Mouse (Mus musculus) forebrain, embryonic 10.5 days (tissue): ENCODE data around the gene Huwe1. TPM values are rescaled to one million over a fixed set of nuclear protein-coding genes. Genes with fewer than 3 reads are reported as not detected.

Source experiments
- DNase-seq: peaks from one replicate; pipeline ENCODE4 v3.0.0-alpha.2; 2017; ENCODE audit warnings: low spot score; ENCODE audit errors: extremely low spot score
- H3K27ac ChIP-seq: fragments of 300-500 bp; sonication (generic); 2 replicates; pipeline ENCODE4 v1.5.1; 2016; ENCODE audit warnings: mild to moderate bottlenecking
- H3K27me3 ChIP-seq: fragments of 300-500 bp; sonication (generic); 2 replicates; pipeline ENCODE4 v1.6.1; 2016; ENCODE audit warnings: mild to moderate bottlenecking; ENCODE audit not compliant: poor library complexity, severe bottlenecking
- H3K36me3 ChIP-seq: fragments of 300-500 bp; sonication (generic); replicated peaks from 2 replicates; pipeline ENCODE4 v1.6.1; 2016; ENCODE audit warnings: mild to moderate bottlenecking, moderate library complexity
- H3K4me1 ChIP-seq: fragments of 300-500 bp; sonication (generic); 2 replicates; pipeline ENCODE4 v1.6.1; 2016
- H3K4me3 ChIP-seq: fragments of 300-500 bp; sonication (generic); 2 replicates; pipeline ENCODE4 v1.5.1; 2016; ENCODE audit warnings: mild to moderate bottlenecking, moderate library complexity
- H3K9me3 ChIP-seq: fragments of 300-500 bp; sonication (generic); 2 replicates; pipeline ENCODE4 v1.6.1; 2016; ENCODE audit warnings: mild to moderate bottlenecking, moderate library complexity
- WGBS: fragments of 180-500 bp; shearing (Covaris S2); methylation state at CpG from one replicate; pipeline ENCODE4 v1.1.7; 2016; 5-methylcytosine and 5-hydroxymethylcytosine counted together
- polyA plus RNA-seq: library from polyadenylated mRNA; unstranded; fragments of >200 nt; fragmentation: Nextera tagmentation; extraction: Ambion mirVana; gene quantifications from 2 replicates; pipeline ENCODE4 v1.2.1, GENCODE M21; 2016

Gene Huwe1
- polyA plus RNA-seq, 1 experiment from 2014 or later = 61.4 TPM

- no peak overlapping the region for H3K27ac ChIP-seq
- peaks cover 57% of the 10 kb centered on the region for H3K27me3 ChIP-seq
- no peak for DNase-seq
- H3K4me3 ChIP-seq = no peak overlapping the region
- no peaks in the 10 kb centered on the region for H3K9me3 ChIP-seq
- H3K36me3 ChIP-seq = peaks cover 23% of the 10 kb centered on the region
- 92% methylated on average over 1 of the region's 1 CpGs for WGBS
- no peaks in the 10 kb centered on the region for H3K4me1 ChIP-seq
Observed at GRCm38 (mm10) chrX:151828971-151829370, 28.4 kb downstream of the Huwe1 start.

GRCm38 (mm10) chrX:151831260-151831659 is 30.7 kb downstream of the Huwe1 start:
- Histone ChIP-seq H3K4me1 (no peaks in the 10 kb centered on the region), H3K4me3 (no peak overlapping the region), H3K36me3 (peaks cover 14% of the 10 kb centered on the region), H3K27ac (no peak overlapping the region), H3K27me3 (peaks cover 56% of the 10 kb centered on the region), H3K9me3 (no peaks in the 10 kb centered on the region)
- DNase-seq = no peak

- H3K27me3 ChIP-seq = peaks cover 59% of the 10 kb centered on the region
- no peak overlapping the region for H3K27ac ChIP-seq
- no peak overlapping the region for H3K4me3 ChIP-seq
- H3K9me3 ChIP-seq = no peaks in the 10 kb centered on the region
- DNase-seq = no peak
- peaks cover 12% of the 10 kb centered on the region for H3K36me3 ChIP-seq
- H3K4me1 ChIP-seq = no peaks in the 10 kb centered on the region
Observed at GRCm38 (mm10) chrX:151832982-151833381, 32.4 kb downstream of the Huwe1 start.

GRCm38 (mm10) chrX:151859436-151859835 is 58.8 kb downstream of the Huwe1 start:
- no peak overlapping the region for H3K4me3 ChIP-seq
- no peaks in the 10 kb centered on the region for H3K4me1 ChIP-seq
- peaks cover 95% of the 10 kb centered on the region for H3K36me3 ChIP-seq
- H3K27ac ChIP-seq = no peak overlapping the region
- H3K27me3 ChIP-seq = peaks cover 73% of the 10 kb centered on the region
- no peak for DNase-seq
- 92% methylated on average over 8 of the region's 8 CpGs for WGBS
- no peaks in the 10 kb centered on the region for H3K9me3 ChIP-seq

GRCm38 (mm10) chrX:151910692-151911091 is 110.1 kb downstream of the Huwe1 start:
- Histone ChIP-seq H3K27me3 (peaks cover 100% of the 10 kb centered on the region), H3K9me3 (no peaks in the 10 kb centered on the region), H3K36me3 (peaks cover 100% of the 10 kb centered on the region), H3K4me1 (no peaks in the 10 kb centered on the region), H3K4me3 (no peak overlapping the region), H3K27ac (no peak overlapping the region)
- DNase-seq = no peak
- 76% methylated on average over 1 of the region's 1 CpGs for WGBS

GRCm38 (mm10) chrX:151912267-151912666 is 111.7 kb downstream of the Huwe1 start:
- Histone ChIP-seq H3K27me3 (peaks cover 100% of the 10 kb centered on the region), H3K36me3 (peaks cover 100% of the 10 kb centered on the region), H3K9me3 (no peaks in the 10 kb centered on the region), H3K4me3 (no peak overlapping the region), H3K27ac (no peak overlapping the region), H3K4me1 (no peaks in the 10 kb centered on the region)
- WGBS = 93% methylated on average over 4 of the region's 4 CpGs
- no peak for DNase-seq

GRCm38 (mm10) chrX:151929390-151929789 is 128.8 kb downstream of the Huwe1 start:
- H3K9me3 ChIP-seq = no peaks in the 10 kb centered on the region
- no peak overlapping the region for H3K27ac ChIP-seq
- WGBS = 95% methylated on average over 6 of the region's 6 CpGs
- H3K4me1 ChIP-seq = no peaks in the 10 kb centered on the region
- H3K36me3 ChIP-seq = peaks cover 99% of the 10 kb centered on the region
- no peak overlapping the region for H3K4me3 ChIP-seq
- no peak for DNase-seq
- peaks cover 95% of the 10 kb centered on the region for H3K27me3 ChIP-seq

- H3K27ac ChIP-seq = no peak overlapping the region
- peaks cover 78% of the 10 kb centered on the region for H3K27me3 ChIP-seq
- no peaks in the 10 kb centered on the region for H3K4me1 ChIP-seq
- no peaks in the 10 kb centered on the region; the same call in 1 of the 2 replicates for H3K9me3 ChIP-seq
- WGBS = 59% methylated on average over 2 of the region's 2 CpGs
- no peak overlapping the region for H3K4me3 ChIP-seq
- no peak for DNase-seq
- H3K36me3 ChIP-seq = peaks cover 23% of the 10 kb centered on the region
Observed at GRCm38 (mm10) chrX:151938852-151939251, 138.2 kb downstream of the Huwe1 start.

- Histone ChIP-seq H3K4me1 (no peaks in the 10 kb centered on the region), H3K27ac (no peak overlapping the region), H3K27me3 (peaks cover 59% of the 10 kb centered on the region), H3K36me3 (no peaks in the 10 kb centered on the region), H3K4me3 (no peak overlapping the region), H3K9me3 (no peaks in the 10 kb centered on the region; the same call in 1 of the 2 replicates)
- DNase-seq = no peak
- WGBS = 55% methylated on average over 1 of the region's 1 CpGs
Observed at GRCm38 (mm10) chrX:151946986-151947385, 146.4 kb downstream of the Huwe1 start.

GRCm38 (mm10) chrX:151947781-151948180 is 147.2 kb downstream of the Huwe1 start:
- H3K4me3 ChIP-seq = no peak overlapping the region
- no peaks in the 10 kb centered on the region for H3K36me3 ChIP-seq
- H3K27ac ChIP-seq = no peak overlapping the region
- H3K27me3 ChIP-seq = peaks cover 54% of the 10 kb centered on the region
- 67% methylated on average over 3 of the region's 3 CpGs for WGBS
- no peaks in the 10 kb centered on the region; the same call in 1 of the 2 replicates for H3K9me3 ChIP-seq
- H3K4me1 ChIP-seq = no peaks in the 10 kb centered on the region
- no peak for DNase-seq

GRCm38 (mm10) chrX:151950231-151950630 is 149.6 kb downstream of the Huwe1 start:
- Histone ChIP-seq H3K27me3 (peaks cover 49% of the 10 kb centered on the region), H3K27ac (no peak overlapping the region), H3K4me1 (no peaks in the 10 kb centered on the region), H3K4me3 (no peak overlapping the region), H3K36me3 (no peaks in the 10 kb centered on the region), H3K9me3 (no peaks in the 10 kb centered on the region)
- 64% methylated on average over 1 of the region's 1 CpGs for WGBS
- DNase-seq = no peak

GRCm38 (mm10) chrX:151951181-151951580 is 150.6 kb downstream of the Huwe1 start:
- DNase-seq = no peak
- no peak overlapping the region for H3K4me3 ChIP-seq
- H3K36me3 ChIP-seq = no peaks in the 10 kb centered on the region
- no peaks in the 10 kb centered on the region for H3K4me1 ChIP-seq
- 82% methylated on average over 3 of the region's 3 CpGs for WGBS
- H3K9me3 ChIP-seq = no peaks in the 10 kb centered on the region
- H3K27ac ChIP-seq = no peak overlapping the region
- H3K27me3 ChIP-seq = peaks cover 48% of the 10 kb centered on the region
